Mouse (Mus musculus) left cerebral cortex, adult 2 months (tissue): ENCODE measurements at regions not wholly inside any gene's neighbourhood (a gene's known extent, or its start where the extent isn't known, plus 50 kb on each side); places are given as distances from the start of the nearest gene placed in this dataset.
A peak's percentile ranks its signal among the peaks of the same experiment; 100 is the strongest.

ENCODE experiments used
- DNase-seq, 2 experiments: peaks; one replicate each; pipeline ENCODE4 v3.0.0; 2021 to 2022; ENCODE audit warnings: low spot score in 2 of 2, mixed read lengths in 1 of 2; ENCODE audit errors: extremely low spot score in 1 of 2
- H3K27ac ChIP-seq: fragments of 200-600 bp; 2 replicates; pipeline ENCODE4 v1.8.1; 2022
- H3K4me3 ChIP-seq: fragments of 200-600 bp; 2 replicates; pipeline ENCODE4 v1.8.1; 2022
- CTCF ChIP-seq: fragments of 200-600 bp; IDR thresholded peaks from 2 replicates; pipeline ENCODE4 v1.8.1; 2022; ENCODE audit warnings: antibody characterized with exemption, mild to moderate bottlenecking, moderate library complexity
- intact Hi-C: fragments of 180-260 bp; cut with DNase I; formaldehyde crosslinking; loops from one replicate; pipeline ENCODE4 v1.15.1; 2025

DNA sequence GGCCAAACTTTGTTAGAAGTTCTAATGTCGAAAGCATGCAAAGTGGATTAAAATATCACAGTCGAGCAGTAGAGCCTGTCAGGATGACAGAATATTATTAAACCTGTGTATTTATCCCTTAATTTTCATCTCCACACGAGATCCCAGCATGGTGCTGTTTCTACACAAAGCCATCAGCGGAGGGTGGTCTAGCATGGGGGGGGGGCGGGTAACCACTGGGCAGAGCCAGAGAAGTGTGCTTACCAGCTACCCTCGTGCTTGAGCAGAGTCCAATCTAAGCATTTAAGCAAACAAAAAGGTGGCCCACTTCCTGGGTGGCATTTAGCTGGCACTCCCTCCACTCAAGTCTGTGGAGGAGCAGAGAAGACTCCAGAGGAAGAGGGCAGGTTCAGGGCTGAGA lies 217.1 kb upstream of the Vstm2b start:
- Histone ChIP-seq H3K4me3 (no peak overlapping the region), H3K27ac (no peak overlapping the region)
- no peak for DNase-seq
- TF ChIP-seq CTCF, result no peak
- intact Hi-C loops, result no loop called here

DNA sequence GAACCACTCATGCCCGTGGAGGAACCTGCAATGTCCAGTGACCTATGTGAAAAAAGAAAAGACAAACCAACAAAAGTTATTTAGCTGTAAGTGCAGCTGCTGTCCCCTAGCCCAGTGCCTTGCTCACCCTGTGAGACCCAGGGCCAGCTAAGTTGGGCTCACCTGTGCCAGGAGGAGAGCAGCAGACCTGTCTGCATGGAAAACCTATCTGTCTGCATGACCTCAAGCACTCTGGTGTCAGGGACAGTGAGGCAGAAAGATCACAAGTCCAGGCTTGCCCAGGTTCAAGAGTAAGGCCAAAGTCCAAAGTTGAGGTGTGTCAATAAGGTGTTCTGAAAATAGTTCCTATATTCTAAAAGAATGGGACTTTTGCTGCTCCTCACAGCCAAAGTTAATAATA lies 215.0 kb upstream of the Vstm2b start:
- intact Hi-C loops, result no loop called here
- no peak for TF ChIP-seq CTCF
- no peak for DNase-seq
- H3K27ac ChIP-seq, result no peak overlapping the region
- H3K4me3 ChIP-seq, result no peak overlapping the region

DNA sequence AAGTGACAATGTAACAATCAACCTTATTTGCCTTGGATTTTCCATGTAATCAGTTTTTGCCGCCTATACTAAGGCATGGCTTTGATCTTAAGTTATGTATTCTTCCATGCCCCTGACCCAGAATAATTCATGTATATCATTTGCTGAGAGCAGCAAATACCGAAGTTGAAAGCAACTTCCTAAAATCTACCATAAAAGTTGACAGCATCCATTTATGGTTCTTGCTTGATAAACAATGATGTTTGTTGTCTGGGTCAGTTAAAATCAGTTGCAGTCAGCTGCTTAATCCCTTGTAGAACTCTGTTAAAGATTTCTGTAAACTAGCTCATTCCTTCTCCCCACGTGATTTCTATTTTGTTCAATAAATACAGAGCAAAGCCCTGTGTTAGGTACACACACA lies 214.5 kb upstream of the Vstm2b start:
- no peak overlapping the region for H3K27ac ChIP-seq
- no peak overlapping the region for H3K4me3 ChIP-seq
- no peak for TF ChIP-seq CTCF
- intact Hi-C loops, result no loop called here
- DNase-seq, result no peak

DNA sequence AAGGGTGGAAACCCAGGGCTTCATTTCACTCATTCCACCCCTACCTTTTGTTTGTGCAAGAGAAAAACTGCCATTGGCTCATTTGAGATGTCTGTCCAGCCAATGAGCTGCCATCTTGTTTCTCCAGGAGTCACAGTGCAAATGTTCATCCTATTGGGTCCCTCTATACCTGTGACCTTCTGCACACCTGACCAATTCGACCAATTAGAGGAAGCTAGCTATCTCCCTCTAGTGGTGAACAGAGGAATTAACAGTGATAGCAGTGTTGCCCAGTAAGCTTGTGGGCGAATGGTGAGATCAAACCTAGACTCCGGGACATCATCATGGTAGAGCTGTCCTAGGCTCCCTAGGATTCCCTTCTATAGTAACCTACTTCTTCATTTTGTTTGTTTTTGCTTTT lies 211.1 kb upstream of the Vstm2b start:
- Histone ChIP-seq H3K27ac (no peak overlapping the region), H3K4me3 (no peak overlapping the region)
- intact Hi-C loops, result no loop called here
- peak; percentile 17 for TF ChIP-seq CTCF
- no peak for DNase-seq

DNA sequence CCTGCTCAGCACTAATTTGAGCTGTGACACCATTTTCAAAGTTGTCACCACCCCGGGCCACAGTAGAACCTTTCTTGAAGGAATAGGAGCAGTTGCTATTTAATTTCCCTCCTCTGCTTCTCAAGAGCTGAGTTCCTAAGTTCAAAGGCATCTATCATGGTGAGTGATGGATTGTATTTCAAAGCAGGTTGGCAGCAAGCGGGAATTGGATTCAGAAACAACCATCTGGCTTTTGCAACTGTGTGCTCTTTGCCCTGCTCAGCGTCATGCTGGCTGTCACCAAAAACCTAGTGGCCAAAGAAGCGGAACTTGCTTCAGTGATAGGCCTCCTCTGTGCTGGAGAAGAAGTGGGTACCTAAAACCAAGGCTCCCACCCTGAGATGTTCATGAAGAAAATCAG lies 209.6 kb upstream of the Vstm2b start:
- Histone ChIP-seq H3K27ac (no peak overlapping the region), H3K4me3 (no peak overlapping the region)
- intact Hi-C loops, result no loop called here
- no peak for DNase-seq
- TF ChIP-seq CTCF, result no peak

DNA sequence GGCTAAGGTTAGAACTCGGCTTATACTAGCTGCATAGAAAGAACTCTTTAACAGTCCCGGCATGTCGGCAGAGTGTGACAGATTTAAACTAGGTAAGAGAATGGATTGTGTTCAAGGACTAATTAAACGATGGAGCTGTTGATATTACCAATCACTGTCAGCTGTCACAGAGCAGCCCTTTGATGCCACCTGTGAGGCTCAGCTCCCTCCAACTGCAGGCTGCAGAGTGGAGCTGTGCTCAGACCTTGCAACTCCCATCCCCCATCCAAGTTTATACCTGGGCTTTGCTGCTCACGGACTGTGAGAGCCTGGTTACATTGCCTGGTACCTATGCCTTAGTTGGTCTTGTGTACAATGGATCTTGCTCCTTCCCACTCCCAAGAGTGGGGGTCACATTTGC lies 204.4 kb upstream of the Vstm2b start:
- DNase-seq, result no peak
- Histone ChIP-seq H3K4me3 (no peak overlapping the region), H3K27ac (no peak overlapping the region)
- TF ChIP-seq CTCF, result no peak
- intact Hi-C loops, result no loop called here

DNA sequence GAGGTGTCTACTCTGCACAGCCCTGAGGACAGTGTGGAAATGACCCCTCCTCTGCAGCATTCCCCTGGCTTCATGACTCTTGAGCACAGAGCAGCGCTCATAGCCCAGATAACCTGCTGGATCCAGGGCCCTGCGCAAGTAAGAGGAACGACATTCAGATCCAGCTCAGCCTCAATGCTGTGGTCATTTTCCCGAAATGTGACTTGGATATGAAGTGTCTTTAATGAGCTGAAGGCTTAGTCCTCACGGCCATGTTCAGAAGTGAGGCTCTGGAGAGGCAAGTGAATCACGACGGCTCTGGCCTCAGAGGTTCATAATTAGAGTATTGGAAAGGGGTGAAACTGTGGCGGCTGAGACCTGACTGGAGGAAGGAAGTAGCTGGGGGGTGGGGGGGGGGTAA lies 200.6 kb upstream of the Vstm2b start:
- no peak overlapping the region for H3K4me3 ChIP-seq
- intact Hi-C loops, result no loop called here

DNA sequence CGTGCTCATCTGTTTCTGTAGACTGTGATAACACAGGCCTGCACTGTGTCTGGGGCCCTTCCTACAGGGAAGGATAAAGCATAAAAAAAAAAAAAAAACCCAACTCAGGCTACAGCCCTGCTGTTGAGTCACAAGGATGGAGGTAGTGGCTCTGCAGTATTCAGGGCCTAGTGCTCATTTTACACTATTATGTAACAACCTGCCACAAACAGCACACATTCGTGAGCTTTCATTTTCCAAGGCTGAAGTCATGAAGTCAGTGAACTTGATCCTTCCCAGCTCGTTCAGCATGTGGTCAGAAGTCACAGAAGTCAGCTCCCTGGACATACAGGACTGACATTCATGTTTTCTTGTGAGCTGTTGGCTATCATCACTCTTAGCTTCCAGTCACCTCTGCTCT lies 199.8 kb upstream of the Vstm2b start:
- Histone ChIP-seq H3K27ac (no peak overlapping the region), H3K4me3 (no peak overlapping the region)
- DNase-seq, result no peak
- TF ChIP-seq CTCF, result no peak
- intact Hi-C loops, result no loop called here

More for the DNA sequence above, 200.6 kb upstream of the Vstm2b start:
- no peak overlapping the region for H3K27ac ChIP-seq
- no peak for DNase-seq
- no peak for TF ChIP-seq CTCF

DNA sequence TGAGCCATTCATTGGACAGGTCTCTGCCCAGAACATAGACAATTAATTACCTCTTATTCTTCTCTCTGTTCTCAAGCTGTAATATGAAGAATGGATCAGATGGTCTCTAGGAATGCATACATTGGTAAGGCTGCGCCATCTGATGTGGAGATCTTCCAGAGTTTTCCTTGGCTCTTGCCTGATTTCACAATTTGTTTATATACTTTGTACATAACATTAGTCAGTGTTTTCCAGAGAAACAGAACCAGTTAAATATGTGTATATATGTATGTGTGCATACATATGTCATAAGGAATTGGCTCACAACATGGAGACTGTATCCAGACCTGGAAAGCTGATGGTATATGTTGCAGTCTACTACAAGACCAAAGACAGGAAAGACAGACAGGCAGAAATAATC lies 198.5 kb upstream of the Vstm2b start:
- H3K4me3 ChIP-seq, result no peak overlapping the region
- no peak for DNase-seq
- no peak overlapping the region for H3K27ac ChIP-seq
- intact Hi-C loops, result no loop called here
- TF ChIP-seq CTCF, result no peak

DNA sequence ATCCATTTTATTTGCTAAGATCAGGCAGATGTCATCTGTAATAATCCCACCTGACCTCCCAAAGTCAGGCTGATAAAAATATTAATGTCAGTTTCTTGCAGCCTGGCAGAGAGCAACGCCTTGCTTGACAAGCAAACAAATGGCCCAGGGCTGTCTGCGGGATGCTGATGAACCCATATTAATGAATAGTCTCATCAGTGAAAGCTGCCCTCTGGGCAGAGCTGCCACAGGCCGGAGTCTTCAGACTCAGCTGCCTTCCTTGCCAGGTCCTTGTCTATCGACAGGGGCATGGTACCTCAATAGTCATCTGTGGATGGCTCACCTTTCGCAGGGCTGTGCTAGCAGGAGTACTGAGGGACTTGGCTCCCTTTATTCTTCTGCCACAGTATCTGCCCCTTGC lies 197.5 kb upstream of the Vstm2b start:
- intact Hi-C loops, result no loop called here
- no peak overlapping the region for H3K4me3 ChIP-seq
- no peak for DNase-seq
- no peak overlapping the region for H3K27ac ChIP-seq
- no peak for TF ChIP-seq CTCF

DNA sequence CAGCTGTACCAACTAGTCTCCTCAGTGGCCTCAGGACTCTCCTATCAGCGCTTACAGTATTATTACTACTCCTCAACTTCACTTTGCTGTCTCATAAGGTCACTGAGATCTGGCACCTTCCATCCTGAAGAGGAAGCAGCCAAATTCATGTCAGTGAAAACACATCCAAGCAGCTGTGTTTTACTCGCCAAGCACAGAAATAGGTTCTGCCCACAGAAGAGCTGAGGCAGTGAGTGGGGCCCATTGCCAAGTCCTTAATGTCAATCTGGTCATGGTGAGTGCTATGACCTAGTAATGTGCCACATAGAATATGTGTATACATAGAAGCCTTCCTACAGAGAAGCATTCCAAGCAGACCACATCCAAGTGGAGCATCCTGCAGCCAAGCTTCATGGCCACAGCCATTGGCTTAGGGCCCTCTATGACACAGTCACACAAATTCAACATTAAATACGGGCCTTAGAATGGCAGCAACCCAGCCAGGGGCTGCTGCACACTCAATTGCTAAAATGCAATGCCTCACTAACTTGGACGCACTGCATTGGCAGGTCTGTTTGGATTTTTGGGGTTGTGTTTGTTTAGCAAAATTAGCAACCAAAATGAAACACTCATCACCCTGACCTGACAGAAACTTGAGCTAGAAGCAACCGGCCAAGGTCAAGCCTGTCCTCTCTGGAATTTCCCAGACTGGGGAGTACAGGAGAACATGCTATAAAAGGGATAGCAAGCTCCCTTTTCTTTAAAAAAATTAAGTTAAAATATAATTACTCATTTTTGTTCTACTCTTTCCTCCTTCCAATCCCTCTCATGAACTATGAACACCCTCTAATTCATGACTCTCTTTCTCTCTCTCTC lies 195.7 kb upstream of the Vstm2b start:
- intact Hi-C loops, result no loop called here
- Histone ChIP-seq H3K4me3 (no peak overlapping the region), H3K27ac (no peak overlapping the region)
- TF ChIP-seq CTCF, result no peak
- no peak for DNase-seq

DNA sequence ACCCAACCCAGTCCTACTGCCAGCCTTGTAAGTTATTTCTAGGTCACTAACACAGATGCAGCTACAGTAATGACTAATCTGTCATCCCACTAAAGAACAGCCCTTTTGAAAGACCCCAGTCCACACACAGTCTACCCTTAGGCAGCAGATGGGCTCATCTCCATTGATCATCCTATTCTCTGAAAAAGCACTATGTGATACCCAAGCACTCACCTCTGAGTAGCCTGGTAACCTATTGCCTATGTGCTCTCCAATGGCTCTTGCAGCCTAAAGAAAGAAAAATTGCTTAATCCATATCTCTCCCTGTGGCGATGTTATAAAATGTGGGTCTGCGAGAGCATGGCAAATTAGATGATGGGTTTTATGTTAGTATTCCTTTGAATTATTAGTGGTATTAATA lies 189.9 kb upstream of the Vstm2b start:
- intact Hi-C loops, result no loop called here
- TF ChIP-seq CTCF, result no peak
- DNase-seq, result no peak
- no peak overlapping the region for H3K27ac ChIP-seq
- H3K4me3 ChIP-seq, result no peak overlapping the region

DNA sequence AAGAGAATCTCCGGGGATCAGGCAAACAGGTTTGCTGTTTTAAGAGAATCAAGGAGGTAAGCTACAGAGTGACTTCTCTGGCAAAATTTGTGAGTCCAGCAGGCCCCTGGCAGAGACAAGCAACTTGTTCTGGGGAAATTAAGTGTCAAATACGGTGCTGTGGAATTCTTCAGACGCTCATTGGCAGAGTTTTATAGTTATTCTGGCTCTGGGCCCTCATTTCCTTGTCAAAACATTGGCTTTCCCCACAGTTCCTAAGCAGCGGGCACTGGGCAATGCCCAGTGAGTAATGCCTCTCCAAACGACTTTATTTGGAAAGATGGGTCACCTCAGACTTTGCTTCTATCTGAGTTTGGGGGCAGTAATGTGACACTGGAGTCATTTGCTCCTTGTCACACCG lies 180.1 kb upstream of the Vstm2b start:
- intact Hi-C loops, result no loop called here
- no peak for DNase-seq
- Histone ChIP-seq H3K4me3 (no peak overlapping the region), H3K27ac (no peak overlapping the region)
- TF ChIP-seq CTCF, result no peak
